Mouse (Mus musculus) embryo, embryonic 9.5 days (tissue): ENCODE results near the gene Baiap2l2.

Source experiments
- DNase-seq: peaks from one replicate; pipeline ENCODE4 v3.0.0-alpha.2; 2017; ENCODE audit errors: extremely low spot score

Gene Baiap2l2

DNA sequence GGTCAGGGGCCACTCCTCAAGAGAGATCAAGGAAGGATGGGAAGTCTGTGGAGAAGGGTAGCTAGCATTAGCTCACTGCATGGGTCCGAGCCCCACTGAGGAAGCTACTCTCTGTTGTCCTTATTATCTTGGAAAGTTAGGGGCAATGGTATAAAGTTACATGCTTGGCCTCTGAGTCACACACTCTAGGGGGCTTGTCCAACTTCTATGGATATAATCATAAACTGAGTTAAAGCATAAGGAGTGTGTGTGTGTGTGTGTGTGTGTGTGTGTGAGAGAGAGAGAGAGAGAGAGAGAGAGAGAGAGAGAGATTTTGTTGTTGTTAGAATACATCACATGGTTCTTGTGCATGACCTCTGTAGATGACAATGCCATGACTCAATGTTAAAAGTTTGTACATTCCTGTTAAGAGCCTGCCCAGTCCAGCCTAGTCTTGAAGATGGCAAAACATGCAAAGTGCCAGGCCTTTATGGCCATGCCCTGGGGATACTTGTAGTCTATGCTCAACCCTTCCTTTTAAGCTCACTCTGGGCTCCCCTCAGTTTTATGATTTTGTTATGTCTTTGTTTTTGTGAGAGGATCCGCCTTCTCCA lies 14.3 kb upstream of the Baiap2l2 start:
- DNase-seq: no peak

DNA sequence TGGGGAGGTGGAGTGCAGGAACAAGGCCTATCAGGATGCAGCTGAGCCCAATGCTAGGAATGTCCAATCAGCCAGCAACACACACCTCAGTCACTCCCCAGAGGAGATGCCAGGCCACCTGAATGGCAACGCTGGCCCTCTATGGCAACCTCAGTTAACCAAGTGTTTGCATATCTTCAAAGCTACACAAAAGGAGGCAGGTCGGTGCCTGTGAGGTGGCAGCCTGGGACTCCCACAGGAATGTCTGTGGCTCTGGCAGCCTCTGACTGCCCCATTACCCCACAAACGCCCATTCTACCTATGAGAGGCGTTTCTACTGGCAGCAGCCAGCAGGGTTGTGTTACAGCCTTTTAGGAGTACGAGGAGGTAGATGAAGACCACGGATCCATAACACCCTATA lies 13.2 kb upstream of the Baiap2l2 start:
- DNase-seq: no peak

DNA sequence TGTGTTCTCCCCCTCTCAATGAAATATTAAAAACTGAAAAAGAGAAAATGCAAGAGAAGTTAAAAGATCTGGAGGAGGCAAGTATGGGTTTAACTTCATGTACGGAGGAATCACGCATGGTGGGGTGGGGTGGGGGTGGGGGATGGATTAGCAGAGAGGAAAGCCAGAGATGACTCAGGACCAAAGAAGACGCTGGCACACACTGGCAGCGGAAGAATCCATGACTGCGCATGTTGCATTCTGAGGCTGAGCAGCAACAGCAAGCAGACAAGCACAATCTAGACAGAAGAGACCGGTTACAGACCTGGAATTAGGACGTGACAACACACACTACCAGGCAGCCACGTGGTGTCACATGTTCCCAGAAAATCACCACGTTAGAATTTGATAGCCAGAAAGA lies 7.4 kb upstream of the Baiap2l2 start:
- DNase-seq: no peak

DNA sequence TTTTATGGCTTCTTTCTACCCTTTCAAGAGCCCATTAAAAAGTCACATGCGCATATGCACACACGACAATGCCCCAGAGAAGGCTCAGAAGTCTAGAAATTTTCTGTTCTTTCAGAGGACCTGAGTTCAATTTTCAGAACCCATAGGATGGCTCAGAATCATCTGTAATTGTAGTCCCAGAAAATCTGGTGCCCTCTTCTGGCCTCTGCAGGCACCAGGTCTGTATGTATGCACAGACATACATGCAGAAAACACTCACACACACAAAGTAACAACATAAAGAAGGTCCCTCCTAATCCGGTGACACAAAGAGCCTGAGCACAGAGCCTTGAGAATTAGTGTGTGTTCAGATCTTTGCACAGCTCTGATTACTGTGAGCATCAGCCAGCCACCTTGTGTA lies 5.0 kb upstream of the Baiap2l2 start:
- no peak for DNase-seq

DNA sequence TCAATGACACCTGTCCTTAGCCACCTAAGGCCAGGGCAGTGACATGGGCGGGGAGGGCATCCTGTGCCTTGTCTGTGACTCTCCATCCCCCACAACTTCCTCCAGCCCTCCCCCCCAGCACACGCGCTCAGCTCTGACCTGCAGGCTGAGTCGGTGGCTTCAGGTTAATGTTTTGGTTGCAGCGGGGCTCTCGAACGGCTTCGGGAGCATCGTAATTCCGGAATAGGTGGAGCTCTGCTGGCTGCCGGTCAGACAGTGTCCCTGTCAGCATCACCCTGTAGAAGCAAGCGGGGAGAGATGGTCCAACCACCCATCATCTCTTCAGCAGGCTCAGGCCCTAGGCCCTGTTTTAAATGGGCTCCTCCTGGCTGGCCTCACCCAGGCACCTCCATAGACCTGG lies 4.1 kb upstream of the Baiap2l2 start:
- no peak for DNase-seq

DNA sequence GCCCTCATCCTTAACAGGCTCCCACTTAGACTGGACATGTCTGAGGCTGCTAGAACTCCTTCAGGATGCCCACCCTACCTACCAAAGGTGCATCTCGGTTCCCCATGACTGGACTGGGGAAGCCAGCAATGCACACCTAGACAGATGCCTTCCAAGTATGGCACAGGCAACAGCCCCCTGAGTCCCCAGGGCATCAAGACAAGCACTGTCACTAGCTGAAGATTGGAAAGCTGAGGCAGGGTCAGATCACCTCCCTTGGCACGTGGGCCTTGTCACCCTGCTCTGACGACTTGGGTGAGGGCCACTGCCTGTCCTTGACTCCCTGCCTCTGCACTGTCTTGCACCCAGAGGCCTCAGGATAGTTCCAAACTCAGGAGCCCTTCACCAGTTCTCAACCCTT lies 3.0 kb upstream of the Baiap2l2 start:
- no peak for DNase-seq

DNA sequence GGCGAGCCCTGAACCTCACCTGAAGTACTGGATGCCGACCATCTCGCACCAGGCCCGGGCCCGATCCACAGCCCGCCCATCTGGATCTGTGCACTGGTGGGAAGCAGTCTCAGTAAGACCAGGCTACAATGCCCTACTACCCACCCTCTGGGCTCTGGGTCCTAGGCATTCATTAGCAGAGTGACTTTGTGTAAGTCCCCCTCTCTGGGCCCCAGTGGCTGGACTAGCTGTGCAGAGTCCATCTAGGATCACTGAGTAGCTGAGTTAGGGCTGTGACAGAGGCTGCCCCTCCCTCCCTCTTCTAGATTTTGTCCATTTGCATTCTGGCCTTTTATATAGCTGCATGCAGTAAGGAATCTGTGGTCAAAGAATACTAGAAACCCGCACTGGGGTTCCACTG lies 1.8 kb upstream of the Baiap2l2 start:
- no peak for DNase-seq

DNA sequence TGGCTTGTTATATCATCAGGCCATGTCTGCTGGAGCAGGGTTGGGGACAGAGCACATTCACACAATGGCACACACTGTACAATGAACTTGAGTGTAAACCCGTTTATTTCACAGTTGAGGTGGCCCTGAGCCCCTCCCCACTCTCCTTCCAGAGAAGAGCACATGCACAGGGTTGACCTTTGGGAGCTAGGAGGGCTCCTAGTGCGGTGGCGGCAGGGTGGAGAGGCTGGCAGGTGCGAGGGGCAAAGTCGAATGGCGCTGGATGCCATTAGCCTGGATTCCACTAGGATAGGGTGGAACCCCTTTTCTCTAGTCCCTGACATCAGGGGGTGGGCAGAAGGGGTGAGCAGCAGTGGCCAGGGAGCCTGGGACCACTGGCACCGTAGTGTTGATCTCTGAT lies 804 bp upstream of the Baiap2l2 start:
- DNase-seq: no peak

DNA sequence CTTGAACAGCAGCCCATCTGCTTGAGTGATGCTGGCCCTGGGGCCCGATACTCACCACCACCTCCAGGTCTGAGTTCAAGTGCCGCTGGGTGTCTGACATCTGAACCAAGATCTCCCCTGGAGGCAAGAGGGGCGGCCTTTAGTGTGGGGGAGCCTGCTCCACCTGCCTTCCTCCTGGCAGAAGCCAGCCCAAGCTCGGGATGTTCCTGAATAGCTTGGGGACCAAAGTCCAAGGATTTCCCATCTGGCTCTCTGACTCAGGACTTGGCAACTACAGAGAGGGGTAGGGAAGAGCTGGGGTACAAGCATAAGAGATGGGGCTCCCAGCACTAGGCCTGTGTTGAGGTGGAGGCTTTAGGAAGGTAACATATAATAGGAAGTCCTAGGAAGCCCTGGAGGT lies 2.0 kb downstream of the Baiap2l2 start:
- DNase-seq: no peak

DNA sequence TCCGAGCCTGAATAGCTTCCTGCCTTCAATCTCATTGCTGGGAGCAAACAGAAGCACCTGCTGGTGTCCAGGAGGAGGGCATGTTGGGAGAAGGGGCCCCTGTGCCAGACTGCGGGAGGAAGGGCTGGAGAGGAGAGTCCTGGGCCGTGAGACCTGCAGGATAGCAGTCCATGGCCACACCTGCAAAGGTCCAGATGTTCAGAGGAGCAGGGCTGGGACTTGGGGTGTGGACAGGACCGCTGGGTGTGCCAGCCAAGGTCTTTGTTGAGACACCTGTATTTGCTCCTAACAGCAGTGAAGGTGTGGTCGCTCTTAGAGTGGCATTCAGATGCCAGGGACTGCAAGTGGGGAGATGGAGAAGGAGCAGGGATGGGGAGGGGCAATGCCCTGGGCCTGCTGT lies 2.9 kb downstream of the Baiap2l2 start:
- no peak for DNase-seq

DNA sequence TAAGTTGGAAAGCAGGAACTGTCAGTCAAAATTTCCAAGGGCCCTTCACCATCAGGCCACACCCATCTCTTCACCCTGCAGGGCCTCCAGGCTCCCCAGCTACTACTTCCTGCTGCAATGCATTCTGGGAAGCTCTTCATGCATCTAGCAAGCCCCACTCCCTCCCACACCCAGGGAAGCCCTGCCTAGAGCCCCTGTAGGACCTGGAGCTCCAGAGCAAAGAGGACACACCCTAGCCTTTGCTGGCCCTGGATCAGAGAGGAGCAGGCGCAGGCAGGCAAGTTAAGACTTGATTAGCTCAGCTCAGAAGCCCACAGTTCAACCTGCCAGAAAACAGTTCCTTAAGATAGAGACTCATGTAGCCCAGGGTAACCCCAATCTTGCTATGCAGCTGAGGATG lies 3.9 kb downstream of the Baiap2l2 start:
- no peak for DNase-seq

DNA sequence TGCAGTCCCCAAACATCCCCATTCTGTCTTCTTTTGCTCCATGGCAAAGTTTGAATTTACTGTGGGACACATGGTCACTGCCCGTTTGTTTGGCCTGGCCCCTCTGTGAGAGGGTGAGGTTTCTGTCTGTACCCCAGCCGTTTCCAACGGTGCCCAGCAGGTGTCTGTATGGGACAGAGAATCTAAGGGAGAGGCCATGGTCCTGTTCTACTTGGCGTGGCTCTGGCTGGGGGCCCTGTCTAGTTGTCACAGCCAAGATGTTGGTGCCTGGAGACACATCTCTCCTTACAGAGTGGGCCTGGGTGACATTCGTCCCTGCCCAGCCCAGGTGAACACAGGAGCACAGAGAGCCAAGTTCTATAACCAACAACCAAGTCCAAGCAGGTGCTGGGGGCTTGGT lies 4.5 kb downstream of the Baiap2l2 start:
- no peak for DNase-seq

DNA sequence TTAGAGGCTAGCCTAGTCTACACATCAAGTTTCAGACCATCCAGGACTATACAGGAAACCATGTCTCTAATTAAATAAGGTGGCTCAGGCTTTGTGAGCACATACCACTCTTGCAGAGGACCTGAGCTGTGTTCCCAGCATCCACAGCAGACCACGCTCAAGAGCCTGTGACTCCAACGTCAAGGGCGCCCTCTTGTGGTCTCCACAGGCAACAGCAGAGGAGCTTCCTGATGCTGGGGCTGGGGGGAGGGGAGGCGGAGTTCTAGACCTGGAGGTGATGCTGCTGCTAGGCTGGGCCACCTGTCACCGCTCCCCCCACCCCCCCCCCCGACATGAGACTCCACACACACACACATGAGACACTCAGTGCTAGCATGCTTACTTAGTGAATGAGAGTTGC lies 5.1 kb downstream of the Baiap2l2 start:
- no peak for DNase-seq

DNA sequence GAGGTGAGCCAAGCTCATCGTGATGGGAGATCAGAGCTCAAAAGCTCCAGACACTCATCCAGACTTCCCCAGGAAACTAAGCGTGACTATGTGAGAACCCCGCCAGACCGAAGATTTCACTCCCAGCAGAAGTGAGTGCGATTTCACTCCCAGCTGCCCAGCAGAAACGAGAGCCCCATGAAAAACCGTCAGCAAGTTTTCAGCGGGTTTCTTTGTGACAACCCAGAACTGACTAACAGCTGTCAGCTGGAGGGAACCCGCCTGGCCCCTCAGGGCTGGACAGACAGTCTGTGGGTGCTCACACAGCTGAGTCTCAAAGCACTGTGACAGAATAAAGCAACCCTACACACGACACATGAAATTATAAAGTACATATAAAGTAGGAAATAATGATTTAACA lies 7.6 kb downstream of the Baiap2l2 start:
- DNase-seq: no peak

DNA sequence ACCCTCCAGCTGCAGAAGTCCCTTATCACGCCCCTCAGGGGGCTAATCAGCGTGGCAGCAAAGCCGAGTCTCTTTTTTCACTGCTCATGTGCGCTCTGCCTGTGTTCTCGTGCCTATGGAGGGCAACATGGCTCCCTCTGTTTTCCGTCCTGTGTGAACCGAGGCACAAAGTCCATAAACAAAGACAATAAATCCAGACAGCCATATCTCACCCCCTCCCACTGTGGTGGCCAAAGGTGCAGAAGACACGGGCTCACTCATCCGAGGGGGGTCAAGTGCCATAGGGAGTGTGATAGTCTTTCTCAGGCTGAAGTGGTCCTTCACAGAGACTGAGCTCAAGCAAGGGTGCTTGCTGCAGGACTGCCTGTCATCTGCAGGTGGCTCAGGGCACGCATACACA lies 12.3 kb downstream of the Baiap2l2 start:
- DNase-seq: no peak

DNA sequence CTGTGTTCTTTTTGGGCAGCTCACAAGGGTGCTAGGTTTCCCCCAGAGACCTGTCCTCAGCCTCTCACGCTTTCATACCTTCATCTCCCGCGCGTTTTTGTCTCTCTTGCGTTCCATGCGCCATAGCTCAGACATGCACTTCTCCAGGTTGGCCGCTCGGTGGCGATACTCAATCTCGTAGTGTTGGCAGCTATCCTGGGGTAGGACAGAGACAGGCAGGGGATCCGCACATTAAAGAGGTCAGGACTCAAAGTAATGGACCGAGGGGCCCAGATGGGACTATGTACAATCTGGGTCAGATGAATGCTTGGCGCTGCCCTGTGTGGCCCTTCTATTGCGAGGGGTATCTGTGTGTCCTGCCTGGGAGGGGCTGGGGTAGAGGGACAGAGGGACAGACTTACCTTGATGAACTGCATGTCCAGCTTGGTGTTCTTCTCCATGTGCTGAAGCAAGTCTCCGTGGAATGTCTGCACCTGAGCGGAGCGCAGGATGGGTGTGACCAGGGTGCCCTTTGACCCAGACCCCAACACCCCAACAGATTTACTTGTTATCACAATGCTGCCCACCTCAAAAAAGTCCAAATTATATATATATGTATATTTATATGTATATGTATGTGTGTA lies 14.1 kb downstream of the Baiap2l2 start:
- peak; percentile 58 for DNase-seq

DNA sequence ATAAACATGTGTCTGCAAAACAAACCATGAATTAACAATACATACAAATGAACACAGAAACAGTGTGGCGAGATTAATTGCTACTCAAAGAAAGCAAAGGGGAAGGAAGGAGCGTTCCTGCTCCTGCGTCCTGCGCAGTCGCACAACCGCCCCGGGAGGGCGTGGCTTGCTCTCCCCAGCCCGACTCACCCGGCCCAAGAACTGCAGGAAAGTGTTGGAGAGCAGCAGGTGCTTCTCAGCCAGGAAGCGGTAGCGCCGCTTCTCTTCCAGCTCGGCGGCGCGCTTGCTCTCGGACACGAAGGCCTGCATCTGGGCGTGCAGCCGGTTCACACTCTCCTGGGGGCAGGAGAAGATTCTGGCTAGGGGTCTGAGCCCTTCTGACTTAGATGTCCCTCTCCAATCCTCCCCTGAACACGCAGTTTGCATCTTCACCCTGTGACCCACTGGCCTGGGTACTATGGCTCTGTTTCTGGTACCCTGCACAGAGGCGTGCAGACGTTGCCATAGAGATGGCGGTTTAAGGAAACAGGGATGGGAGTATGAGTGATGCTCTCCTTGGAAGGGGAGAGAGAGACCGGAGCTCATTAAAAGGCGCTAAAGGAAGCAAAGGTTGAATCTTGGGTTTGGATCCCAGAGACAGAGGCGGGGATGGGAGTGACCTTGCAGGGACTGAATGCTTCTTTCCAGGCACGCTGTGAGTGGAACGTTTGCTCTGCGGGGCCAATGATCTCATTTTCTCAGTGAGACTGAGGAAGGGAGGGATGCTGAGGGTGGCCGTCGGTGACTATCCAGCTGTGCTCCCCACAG lies 14.8 kb downstream of the Baiap2l2 start:
- peak; percentile 68 for DNase-seq

DNA sequence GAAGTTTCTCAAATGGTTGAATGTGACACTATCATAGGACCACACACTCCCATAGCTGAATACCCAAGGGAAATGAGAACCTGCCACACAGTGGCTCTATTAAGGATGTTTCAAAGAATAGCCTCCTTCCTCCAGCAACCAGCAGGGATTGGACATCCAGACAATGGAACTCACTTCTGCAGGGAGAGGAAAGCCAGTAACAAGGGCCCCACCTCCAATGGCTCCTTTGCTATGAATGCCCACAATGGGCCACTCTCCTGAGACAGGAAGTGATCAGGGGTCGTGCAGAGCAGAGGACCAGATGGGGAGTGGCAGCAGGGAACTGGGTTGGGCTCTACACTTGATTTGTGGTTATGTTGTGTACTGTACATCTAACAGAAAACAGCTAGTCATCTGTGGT lies 16.8 kb downstream of the Baiap2l2 start:
- DNase-seq: no peak

DNA sequence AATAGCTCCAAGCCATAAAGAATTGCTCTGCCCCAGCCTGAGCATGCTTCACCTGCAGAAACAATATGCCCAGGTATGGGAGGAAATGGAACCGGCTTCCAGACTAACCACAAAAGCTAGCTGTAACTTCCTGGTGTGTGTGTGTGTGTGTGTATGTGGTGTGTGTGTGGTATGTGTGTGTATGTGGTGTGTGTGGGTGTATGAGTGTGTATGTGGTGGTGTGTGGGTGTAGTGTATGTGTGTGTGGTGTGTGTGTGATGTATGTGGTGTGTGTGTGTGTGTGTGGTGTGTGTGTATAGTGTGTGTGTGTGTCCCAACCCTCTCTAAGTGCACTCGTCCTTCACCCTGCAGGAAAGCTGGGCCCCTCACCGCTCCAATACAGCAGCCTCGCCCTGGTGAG lies 20.0 kb downstream of the Baiap2l2 start:
- DNase-seq: no peak

DNA sequence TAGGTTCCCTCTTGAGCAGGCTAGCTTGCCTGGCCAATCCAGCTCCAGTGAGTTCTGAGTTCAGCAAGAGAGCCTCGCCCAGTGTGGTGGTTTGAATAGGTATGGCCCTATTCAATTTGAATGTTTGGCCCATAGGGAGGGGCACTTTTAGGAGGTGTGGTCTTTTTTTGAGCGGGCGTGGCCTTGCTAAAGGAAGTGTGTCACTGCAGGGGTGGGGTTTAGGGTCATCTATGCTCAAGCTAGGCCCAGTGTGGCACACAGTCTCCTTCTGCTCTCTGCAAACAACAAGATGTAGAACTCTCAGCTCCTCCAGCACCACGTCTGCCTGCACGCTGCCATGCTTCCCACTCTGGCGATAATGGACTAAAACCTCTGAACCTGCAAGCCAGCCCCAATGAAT lies 21.6 kb downstream of the Baiap2l2 start:
- DNase-seq: no peak

DNA sequence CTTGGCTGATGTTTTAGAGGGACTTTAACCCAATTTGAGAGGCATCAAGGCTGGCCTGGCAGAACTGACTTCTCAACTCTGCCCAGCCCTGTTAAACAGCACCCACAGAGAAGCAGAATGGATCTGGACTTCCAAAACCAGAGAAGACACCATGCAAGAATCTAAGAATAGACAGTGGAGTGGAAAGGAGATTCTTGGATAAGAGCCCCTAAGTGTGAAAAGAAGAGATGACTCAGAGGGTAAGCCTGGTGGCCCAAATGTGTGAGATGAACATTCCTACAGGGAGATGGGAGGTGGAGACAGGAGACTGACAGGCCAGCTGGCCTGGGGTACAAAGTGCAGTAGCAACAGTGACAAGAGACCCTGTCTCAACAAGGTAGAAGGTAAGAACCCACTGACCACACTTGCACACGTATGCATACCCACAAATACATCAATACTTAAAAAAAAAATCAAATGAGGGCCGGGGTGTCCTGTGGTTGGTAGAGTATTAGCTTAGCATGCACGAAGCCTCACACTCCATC lies 22.5 kb downstream of the Baiap2l2 start:
- DNase-seq: no peak

DNA sequence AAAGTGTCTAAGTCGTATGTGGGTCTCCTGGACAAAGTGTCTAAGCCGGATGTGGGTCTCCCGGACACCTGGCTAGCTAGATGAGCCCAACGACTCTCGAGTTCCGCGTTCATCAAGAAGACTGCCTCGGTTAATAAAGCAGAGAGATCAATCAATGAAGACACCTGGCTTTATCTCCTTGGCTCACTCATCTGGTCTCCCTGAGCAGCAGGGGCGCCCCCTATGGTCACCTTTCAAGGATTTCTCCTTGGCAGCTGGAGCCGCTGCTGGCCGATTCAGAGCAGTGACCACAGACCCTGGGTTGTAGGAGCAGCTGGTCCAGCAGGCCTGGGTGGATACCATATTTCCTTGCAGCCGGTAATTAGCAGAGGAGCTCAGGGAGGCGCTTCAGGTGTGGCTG lies 23.0 kb downstream of the Baiap2l2 start:
- peak; percentile 58 for DNase-seq

DNA sequence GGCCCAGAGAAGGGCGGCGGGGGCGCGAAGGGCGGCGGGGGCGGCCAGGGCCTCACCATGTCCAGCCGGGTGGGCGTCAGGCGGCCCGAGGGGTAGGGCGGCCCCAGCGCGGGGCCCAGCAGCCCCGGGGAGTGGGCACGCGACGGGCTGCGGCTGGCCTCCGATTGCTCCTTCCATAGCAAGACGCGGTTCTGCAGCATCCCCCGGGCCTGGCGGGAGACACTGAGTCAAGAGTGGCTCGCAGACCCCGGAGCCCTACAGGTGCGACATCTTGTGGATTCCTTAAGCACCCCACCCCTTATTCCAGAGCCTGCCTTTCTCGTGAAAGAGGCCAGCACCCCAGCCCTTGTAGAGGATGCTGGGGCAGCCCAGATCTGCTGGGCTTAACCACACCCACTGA lies 23.6 kb downstream of the Baiap2l2 start:
- peak; percentile 47 for DNase-seq
